Mouse (Mus musculus): ENCODE measurements around the gene Atad2b.

- TF ChIP-seq CTCF (IDR thresholded peaks at IDR 0.05) (no peak), POLR2A (IDR thresholded peaks at IDR 0.05; ENCODE audit: insufficient read depth, low read depth, low read length) (no peak)
Observed at GRCm38 (mm10) chr12:5088639-5089038, 171.5 kb downstream of the Atad2b start.
